Mouse (Mus musculus) hindbrain, embryonic 16.5 days (tissue): Measurements from ENCODE around the gene Nrxn2. TPM values are rescaled to one million over a fixed set of nuclear protein-coding genes. Genes with fewer than 3 reads are reported as not detected.

Source experiments
- ATAC-seq: fragments of 200-750 bp; cut with Nextera tagmentation; 2 replicates; pipeline ENCODE4 v1.8.0; 2017; ENCODE audit warnings: moderate TSS enrichment, moderate library complexity
- H3K27ac ChIP-seq: fragments of 300-500 bp; sonication (generic); 2 replicates; pipeline ENCODE4 v1.5.1; 2014; ENCODE audit warnings: low read depth, mild to moderate bottlenecking, control low read depth, low read length, moderate library complexity
- H3K27me3 ChIP-seq: fragments of 300-500 bp; sonication (generic); replicated peaks from 2 replicates; pipeline ENCODE4 v1.6.1; 2014; ENCODE audit warnings: low read length; ENCODE audit not compliant: control insufficient read depth, insufficient read depth
- H3K36me3 ChIP-seq: fragments of 300-500 bp; sonication (generic); 2 replicates; pipeline ENCODE4 v1.6.1; 2014; ENCODE audit warnings: mild to moderate bottlenecking, low read length, moderate library complexity, mixed read lengths; ENCODE audit not compliant: control insufficient read depth, insufficient read depth
- H3K4me1 ChIP-seq: fragments of 300-500 bp; sonication (generic); 2 replicates; pipeline ENCODE4 v1.6.1; 2014; ENCODE audit warnings: low read depth, low read length; ENCODE audit not compliant: control insufficient read depth, insufficient read depth
- H3K4me2 ChIP-seq: fragments of 300-500 bp; sonication (generic); 2 replicates; pipeline ENCODE4 v1.6.1; 2014; ENCODE audit warnings: mild to moderate bottlenecking, low read length, control low read depth, moderate library complexity
- H3K4me3 ChIP-seq: fragments of 300-500 bp; sonication (generic); 2 replicates; pipeline ENCODE4 v1.5.1; 2014; ENCODE audit warnings: mild to moderate bottlenecking, low read length, control low read depth, moderate library complexity
- H3K9ac ChIP-seq: fragments of 300-500 bp; sonication (generic); 2 replicates; pipeline ENCODE4 v1.6.1; 2014; ENCODE audit warnings: low read depth, mild to moderate bottlenecking, control low read depth, low read length, moderate library complexity
- H3K9me3 ChIP-seq: fragments of 300-500 bp; sonication (generic); 2 replicates; pipeline ENCODE4 v1.6.1; 2014; ENCODE audit warnings: mild to moderate bottlenecking, low read length, moderate library complexity; ENCODE audit not compliant: control insufficient read depth
- WGBS: fragments of 180-500 bp; shearing (Covaris S2); extraction: QIAGEN DNeasy Blood & Tissue Kit; methylation state at CpG from one replicate; pipeline ENCODE4 v1.1.7; 2014; 5-methylcytosine and 5-hydroxymethylcytosine counted together
- polyA plus RNA-seq: library from polyadenylated mRNA; unstranded; fragments of >200 nt; fragmentation: Nextera tagmentation; extraction: Ambion mirVana; gene quantifications from 2 replicates; pipeline ENCODE4 v1.2.1, GENCODE M21; 2015

Gene Nrxn2
- polyA plus RNA-seq, 1 experiment from 2014 or later, result 37.1 TPM

DNA sequence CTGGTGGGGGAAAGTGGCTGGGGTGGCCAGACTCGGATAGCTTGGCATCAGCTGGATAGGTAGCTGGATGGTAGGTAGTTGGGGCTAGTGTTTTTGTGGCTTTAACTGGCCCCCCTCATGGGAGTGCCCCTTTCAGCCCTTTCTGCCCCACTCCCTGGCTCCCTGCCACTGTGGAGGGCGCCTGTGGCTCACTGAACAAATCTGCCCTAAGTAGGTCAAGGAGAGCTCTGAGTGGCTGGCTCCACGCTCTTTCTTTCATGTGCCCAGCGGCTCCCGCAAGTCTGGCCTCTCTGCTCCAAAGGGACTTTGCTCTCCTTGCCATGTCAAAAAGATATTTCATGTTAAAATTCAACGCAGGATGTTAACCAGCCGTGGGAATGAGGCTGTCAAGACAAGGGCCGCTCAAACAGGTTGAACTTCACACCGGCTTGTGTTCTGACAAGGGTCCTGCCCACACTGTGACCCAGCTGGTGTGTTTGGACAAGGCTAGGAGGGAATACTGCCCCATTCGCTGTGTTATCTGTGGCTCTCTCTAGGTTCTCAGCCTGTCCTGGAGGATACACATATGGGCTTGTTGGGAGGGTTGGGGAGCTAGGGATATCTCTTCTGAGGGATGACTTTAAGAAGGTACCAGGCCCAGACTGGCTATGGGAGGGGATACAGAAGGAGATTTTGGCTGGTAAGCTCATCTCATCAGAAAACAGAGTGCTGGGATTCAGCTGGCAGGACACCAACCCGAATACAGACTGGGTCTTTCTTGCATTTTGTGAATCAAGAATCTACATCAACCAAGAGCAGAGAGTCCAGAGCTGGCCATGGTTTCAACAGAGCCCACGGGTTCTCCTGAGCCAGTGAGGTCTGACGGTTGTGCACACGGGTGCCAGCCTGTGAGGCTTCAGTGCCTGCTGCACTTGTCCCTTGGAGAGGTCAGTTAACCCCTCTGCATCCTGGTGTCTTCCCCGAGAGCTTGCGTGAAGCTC lies 130.2 kb downstream of the Nrxn2 start:
- Histone ChIP-seq H3K27me3 (no peaks in the 10 kb centered on the region), H3K4me1 (peaks cover 8% of the 10 kb centered on the region), H3K4me3 (no peak overlapping the region), H3K4me2 (no peak overlapping the region), H3K9me3 (no peaks in the 10 kb centered on the region), H3K27ac (peak overlapping the region; percentile 14; the same call in 1 of the 2 replicates), H3K9ac (no peak overlapping the region), H3K36me3 (no peaks in the 10 kb centered on the region)
- 64% methylated on average over 16 of the region's 16 CpGs for WGBS
- ATAC-seq, result peak; percentile 31

DNA sequence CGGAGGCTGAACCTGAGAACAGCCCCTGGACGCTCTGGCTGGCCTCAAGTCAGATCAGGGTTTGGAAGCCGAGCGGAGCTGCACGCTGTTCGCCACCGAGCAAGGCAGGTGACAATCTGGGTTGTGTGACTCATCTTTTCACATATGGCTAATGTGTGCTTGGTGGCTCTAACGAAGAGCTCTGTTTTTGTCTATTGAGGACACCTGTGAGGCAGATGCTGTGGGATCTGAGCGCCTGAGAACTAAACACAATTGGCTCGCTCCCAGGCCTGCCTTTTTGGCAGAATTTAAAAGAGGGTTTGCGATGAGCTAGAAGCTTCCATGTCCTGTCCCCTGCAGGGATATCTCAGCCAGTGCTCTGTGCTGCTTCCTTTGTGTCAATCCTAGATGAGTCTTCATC lies 131.0 kb downstream of the Nrxn2 start:
- no peak overlapping the region for H3K4me3 ChIP-seq
- 66% methylated on average over 11 of the region's 11 CpGs for WGBS
- H3K9me3 ChIP-seq, result no peaks in the 10 kb centered on the region
- no peaks in the 10 kb centered on the region for H3K36me3 ChIP-seq
- H3K4me1 ChIP-seq, result peaks cover 8% of the 10 kb centered on the region
- H3K27me3 ChIP-seq, result no peaks in the 10 kb centered on the region
- no peak overlapping the region for H3K9ac ChIP-seq
- no peak for ATAC-seq
- no peak overlapping the region; the same call in 1 of the 2 replicates for H3K27ac ChIP-seq
- no peak overlapping the region for H3K4me2 ChIP-seq

DNA sequence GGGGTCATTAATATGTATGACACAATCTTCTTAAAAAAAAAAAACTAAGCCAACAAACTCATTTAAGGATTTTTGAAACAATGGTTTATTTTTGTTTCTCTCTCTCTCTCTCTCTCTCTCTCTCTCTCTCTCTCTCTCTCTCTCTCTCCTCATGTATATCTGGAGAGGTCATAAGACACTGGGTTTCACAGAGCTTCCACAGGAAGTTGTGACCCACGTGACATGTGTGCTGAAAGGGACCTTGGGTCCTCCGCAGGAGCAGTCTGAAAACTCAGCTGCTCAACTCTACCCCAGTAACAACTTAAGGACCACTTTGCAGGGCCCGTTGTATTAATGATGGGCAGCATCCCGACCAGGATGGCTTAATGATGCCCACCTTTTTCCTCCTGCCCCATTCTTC lies 132.7 kb downstream of the Nrxn2 start:
- Histone ChIP-seq H3K27me3 (no peaks in the 10 kb centered on the region), H3K9ac (no peak overlapping the region), H3K36me3 (no peaks in the 10 kb centered on the region), H3K4me2 (no peak overlapping the region), H3K9me3 (no peaks in the 10 kb centered on the region), H3K4me1 (peaks cover 8% of the 10 kb centered on the region), H3K27ac (no peak overlapping the region), H3K4me3 (no peak overlapping the region)
- WGBS, result 86% methylated on average over 4 of the region's 4 CpGs
- ATAC-seq, result no peak

DNA sequence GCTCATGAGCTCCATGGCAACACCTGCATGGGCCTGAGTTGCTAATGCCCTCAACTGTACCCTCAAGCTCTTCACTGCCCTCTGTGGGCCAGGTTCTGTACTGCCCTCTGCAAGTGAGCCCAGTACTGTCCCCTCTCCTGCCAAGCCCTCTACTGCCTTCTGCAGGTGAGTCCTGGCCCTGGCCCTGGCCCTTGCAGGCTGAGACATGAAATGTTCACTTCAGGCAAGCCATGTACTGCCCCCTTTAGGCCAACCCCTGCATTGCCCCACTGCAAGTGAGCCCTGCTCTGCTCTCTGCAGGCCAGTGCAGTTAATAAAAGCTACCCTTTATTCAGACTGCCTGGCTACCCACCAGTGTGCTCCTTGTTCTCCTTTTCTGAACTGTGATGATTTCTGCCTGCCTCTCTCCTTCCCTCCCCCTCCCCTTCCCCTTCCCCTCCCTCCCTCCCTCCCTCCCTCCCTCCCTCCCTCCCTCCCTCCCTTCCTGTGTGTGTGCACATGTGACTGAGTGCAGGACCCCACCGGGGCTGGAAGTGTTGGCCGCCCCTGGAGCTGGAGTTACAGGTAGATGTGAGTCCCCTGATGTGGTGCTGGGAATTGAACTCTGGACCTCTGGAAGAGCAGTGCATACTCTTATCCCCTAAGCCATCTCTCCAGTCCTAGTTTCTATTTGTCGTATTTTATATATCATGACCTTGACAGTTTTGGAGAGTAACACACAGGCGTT lies 133.9 kb downstream of the Nrxn2 start:
- H3K27me3 ChIP-seq, result no peaks in the 10 kb centered on the region
- no peak overlapping the region for H3K27ac ChIP-seq
- no peak overlapping the region for H3K4me2 ChIP-seq
- no peaks in the 10 kb centered on the region for H3K9me3 ChIP-seq
- peaks cover 8% of the 10 kb centered on the region for H3K4me1 ChIP-seq
- H3K36me3 ChIP-seq, result no peaks in the 10 kb centered on the region
- no peak overlapping the region for H3K4me3 ChIP-seq
- ATAC-seq, result peak; percentile 46; the same call in 1 of the 2 replicates
- WGBS, result 88% methylated on average over 4 of the region's 4 CpGs
- H3K9ac ChIP-seq, result no peak overlapping the region

DNA sequence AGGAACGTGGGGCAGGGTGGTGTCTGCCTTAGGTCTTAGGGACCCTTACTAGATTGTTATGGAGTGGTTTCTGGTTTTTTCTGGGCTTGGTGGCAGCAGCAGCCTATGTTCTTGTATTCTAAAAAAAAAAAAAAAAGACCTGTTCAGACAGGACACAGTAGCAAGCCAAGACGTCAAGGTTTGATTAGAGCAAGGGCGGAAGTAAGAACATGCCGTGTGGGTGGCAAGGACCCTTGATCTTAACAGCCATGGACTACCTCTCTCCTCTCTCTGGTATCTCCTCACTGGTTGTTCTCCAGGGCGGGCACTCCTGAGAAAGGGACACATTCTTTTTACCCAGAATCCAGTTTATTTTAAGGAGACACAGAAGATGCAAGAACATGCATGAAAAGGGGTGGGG lies 134.6 kb downstream of the Nrxn2 start:
- Histone ChIP-seq H3K4me1 (peaks cover 7% of the 10 kb centered on the region), H3K36me3 (no peaks in the 10 kb centered on the region), H3K4me2 (no peak overlapping the region), H3K9ac (no peak overlapping the region), H3K4me3 (no peak overlapping the region), H3K27me3 (no peaks in the 10 kb centered on the region), H3K27ac (no peak overlapping the region), H3K9me3 (no peaks in the 10 kb centered on the region)
- ATAC-seq, result no peak
- WGBS, result 81% methylated on average over 5 of the region's 5 CpGs

DNA sequence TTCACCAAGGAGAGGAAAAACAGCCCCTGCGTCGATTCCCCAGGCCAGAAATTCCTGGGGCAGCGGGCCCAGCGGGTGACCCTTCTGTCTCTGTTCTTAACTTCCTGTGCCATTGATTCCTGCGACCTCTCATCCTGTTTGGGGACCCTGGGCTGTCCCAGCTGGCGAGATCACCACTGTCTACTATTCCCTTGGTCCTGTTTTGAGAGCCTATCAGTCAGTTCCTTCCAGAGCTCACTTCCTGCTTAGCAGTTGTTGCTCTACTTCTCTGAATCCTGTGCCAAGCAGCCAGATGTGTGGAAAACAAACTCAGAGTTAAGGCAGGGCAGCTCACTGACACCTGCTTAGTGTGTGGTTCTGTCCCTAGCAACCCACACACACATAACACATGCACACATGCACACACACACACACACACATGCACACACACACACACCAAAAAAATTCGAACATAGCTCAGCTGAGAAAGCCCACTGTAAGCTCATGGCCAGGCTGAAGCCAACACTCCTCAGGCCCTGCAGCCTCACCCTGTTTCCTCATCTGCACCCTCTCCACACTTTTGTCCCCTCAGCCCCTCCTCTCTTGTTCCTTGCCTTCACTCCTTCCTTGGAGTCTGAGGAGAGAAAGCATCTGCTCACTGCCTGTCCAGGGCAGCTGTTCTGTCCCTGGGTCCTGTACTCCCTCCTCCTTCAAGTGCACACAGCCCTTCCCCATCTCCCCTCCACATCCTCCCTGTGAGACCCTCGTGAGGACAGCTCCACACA lies 135.5 kb downstream of the Nrxn2 start:
- Histone ChIP-seq H3K4me3 (no peak overlapping the region), H3K9ac (no peak overlapping the region), H3K36me3 (no peaks in the 10 kb centered on the region), H3K9me3 (no peaks in the 10 kb centered on the region), H3K27me3 (no peaks in the 10 kb centered on the region), H3K4me1 (peaks cover 3% of the 10 kb centered on the region), H3K4me2 (no peak overlapping the region), H3K27ac (no peak overlapping the region; the same call in 1 of the 2 replicates)
- 34% methylated on average over 8 of the region's 8 CpGs for WGBS
- ATAC-seq, result no peak

DNA sequence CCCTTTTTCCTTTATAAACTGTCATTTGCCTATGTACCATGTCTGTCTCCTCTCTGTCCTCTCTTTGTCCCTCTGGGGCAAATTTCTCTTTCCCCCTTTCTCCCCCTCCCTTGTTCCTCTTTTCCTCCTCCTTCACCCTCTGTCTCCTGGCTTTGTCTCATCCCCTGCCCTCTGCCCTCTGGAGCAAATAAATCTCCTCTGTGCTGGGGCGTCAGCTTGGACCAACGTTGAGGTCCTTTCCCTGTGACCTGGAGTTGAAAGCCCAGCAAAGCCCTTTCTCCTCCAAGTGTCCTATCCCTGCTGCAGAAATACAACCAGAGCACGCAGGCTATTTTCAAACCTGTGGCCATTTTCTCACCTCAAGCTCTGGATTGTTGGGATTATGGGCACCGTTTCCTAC lies 141.0 kb downstream of the Nrxn2 start:
- Histone ChIP-seq H3K9me3 (no peaks in the 10 kb centered on the region), H3K27me3 (no peaks in the 10 kb centered on the region), H3K36me3 (no peaks in the 10 kb centered on the region), H3K4me2 (no peak overlapping the region), H3K27ac (no peak overlapping the region), H3K4me1 (no peaks in the 10 kb centered on the region), H3K4me3 (no peak overlapping the region), H3K9ac (no peak overlapping the region)
- WGBS, result 57% methylated on average over 4 of the region's 4 CpGs
- no peak for ATAC-seq

DNA sequence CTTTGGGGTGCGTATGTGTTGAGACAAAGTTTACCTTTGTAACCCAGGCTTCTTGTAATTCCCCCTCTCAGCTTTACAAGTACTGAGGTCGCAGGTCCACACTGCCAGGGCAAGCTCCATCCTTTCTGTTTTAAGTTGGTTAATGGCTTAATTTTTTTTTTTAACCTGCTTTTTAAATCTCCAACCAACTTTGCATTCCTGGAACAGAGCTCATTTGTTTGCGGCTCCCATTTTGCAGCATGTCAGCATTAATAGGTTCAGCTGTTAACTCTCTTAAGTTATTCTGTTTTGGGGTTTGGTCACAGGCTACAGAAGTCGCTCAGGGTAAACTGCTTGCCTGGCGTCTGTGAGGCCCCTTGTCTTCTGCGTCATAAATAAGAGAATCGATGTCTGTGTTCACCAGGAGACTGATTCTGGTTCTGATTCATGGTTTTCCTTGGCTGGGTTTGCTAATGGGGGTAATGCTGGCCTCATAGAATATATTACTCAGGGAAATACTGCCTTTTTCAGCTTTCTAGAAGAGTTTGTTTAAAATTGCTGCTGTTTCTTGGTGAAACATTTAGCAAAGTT lies 141.8 kb downstream of the Nrxn2 start:
- no peak for ATAC-seq
- no peak overlapping the region for H3K4me3 ChIP-seq
- WGBS, result 69% methylated on average over 7 of the region's 7 CpGs
- no peak overlapping the region for H3K27ac ChIP-seq
- no peaks in the 10 kb centered on the region for H3K36me3 ChIP-seq
- no peak overlapping the region for H3K9ac ChIP-seq
- no peaks in the 10 kb centered on the region for H3K9me3 ChIP-seq
- no peaks in the 10 kb centered on the region for H3K27me3 ChIP-seq
- no peaks in the 10 kb centered on the region for H3K4me1 ChIP-seq
- H3K4me2 ChIP-seq, result no peak overlapping the region
